Mouse (Mus musculus) c-Kit-positive CD71-positive TER-119-positive erythroid progenitor cells, embryonic 14.5 days (primary cell): Measurements from ENCODE around the gene Xylt1.

Experiments
- DNase-seq: peaks from one replicate; pipeline ENCODE4 v3.0.0-alpha.2; 2013; ENCODE audit warnings: low spot score

Xylt1 gene

GRCm38 (mm10) chr7:117394380-117394779 lies 13.6 kb downstream of the Xylt1 start:
- DNase-seq = no peak

DNA sequence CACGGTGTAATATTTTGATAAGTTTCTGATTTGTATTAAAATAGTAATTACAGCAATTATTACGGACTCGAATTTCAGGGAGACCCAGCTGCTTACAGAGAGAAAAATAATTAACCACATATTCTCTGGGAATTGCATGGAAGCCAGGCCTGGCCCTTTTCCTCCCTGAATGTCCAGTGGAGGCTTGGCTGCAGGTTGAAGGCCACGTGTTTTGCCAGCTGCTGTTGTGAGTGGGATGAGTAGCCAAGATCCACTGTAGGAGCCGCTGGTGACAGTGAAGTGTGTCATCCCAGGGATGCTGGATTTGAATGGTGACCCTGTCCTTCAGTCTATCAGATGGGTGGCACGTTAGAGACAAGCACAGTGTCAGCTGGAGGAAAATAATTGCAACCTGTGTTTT lies 14.7 kb downstream of the Xylt1 start:
- DNase-seq = no peak

DNA sequence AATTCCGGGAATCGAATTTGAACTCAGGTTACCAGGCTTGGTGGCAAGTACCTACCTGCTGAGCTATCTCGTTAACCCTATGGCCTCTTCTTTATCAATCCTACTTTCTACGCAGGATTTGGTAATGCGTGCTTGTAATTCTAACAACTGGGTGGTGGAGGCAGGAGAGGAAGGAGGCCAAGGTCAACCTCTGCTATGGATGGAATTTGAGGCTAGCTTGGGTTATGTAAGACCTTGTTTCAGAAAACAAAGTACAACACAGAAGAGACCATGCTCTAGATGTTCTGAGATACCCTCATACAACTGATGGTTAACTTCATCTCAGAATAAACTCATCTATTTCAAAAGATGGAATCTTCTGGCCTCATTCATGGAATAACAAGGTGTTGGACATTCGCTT lies 17.1 kb downstream of the Xylt1 start:
- DNase-seq = no peak

DNA sequence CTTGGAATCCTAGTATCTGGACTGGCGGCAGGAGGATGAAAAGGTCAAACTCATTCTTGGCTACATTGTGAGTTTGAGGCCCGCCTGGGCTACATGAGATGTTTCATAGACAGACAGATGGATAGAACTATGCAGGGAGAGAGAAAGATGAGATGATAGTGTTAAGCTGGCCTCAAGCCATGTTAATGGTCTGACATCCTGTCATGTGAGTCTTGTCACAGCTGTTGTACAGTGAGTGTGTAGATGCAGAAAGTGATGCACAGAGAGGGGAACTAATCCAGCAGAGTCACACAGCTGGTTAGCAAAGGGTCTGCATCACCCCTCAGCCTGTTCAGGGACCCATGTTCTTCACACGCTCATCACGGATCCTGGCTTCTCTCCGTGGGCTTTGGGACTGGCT lies 19.2 kb downstream of the Xylt1 start:
- no peak for DNase-seq

GRCm38 (mm10) chr7:117401581-117401980 lies 20.8 kb downstream of the Xylt1 start:
- no peak for DNase-seq

DNA sequence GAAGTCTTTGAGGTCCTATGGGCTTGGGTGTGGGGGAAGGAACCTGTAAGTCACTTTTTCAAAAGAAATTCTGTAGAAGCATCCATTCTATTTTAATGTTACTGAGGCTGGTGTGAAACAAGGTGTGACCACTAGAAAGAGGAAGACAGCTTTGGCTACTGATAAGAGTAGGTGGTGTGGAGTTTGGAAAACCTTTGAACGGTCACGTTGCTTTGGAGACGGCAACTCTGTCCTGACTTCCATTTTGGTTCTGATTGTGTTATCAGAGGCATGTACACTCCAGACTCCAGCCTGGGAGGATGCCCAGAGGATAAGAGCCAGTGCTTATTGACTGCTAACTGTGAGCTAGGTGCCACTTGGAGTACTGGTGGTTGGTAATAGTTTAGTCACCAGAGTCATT lies 25.6 kb downstream of the Xylt1 start:
- no peak for DNase-seq

- DNase-seq = no peak
Observed at GRCm38 (mm10) chr7:117409268-117409988, 28.6 kb downstream of the Xylt1 start.

DNA sequence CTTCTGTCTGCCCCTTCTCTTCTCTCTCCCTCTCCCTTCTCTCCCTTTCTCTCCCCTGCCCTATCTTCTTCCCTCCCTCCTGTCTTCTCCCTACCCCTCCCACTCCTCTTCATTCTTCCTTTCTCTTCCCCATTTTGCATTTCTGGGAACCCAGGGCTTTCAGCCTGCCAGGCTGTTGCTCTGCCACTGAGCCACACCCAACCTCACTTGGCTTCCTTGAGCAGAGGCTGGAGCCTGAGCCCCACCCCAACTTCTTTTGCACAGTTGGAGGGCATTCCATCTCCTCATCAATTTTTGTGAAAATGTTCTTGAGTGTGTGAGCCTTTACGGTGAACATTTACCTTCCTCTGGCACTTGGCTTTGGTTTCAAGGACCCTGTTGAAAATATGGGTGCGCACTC lies 31.1 kb downstream of the Xylt1 start:
- DNase-seq = no peak

DNA sequence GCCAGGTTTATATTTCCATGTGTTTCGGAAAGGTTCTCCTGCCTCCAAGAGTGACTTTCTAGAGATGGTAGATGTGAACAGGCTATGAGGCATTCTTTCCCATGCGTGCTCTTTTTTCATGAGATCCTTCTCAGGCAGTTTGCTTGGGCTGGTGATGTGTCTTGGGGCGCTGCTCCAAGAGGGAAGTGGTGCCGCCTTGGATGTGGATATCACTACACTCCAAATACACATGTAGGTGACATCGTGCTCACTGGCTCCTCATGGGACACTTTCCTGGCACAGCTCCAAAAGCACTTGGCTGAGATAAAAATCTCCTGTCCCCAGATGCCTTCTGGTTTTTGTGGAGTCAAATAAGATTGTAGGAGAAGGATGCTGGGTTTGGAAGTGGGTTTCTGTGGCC lies 31.6 kb downstream of the Xylt1 start:
- no peak for DNase-seq

DNA sequence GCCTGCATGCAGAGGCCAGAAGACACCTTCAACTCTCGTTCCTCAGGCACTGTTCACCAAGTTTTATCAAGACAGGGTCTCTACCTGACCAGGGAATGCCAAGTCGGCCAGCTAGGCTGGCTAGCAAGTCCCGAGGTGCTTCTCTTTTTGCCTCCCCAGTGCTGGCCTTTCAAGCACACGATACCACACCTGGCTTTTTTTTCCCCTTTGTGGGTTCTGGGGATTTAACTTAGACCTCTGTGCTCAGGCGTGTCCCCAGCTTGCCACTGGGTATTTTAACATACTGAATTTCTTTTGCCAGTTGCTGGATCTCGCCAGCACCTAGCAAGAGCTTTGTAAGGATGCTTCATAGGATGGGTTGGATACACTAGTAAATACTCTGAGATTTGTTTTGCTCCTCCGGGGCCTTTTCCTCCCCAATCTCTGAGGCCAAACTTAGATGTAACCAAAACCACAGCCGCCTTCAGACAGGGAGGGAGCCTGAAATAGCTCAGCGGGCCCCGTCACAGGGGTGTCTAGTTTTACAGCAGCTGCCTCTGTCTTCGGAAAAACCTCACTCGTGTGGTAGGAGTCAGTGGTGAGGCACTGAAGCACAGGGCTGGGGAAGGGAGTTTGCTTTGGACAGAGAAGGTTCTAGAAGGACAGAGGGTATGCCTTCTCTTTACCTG lies 33.7 kb downstream of the Xylt1 start:
- DNase-seq = no peak

- no peak for DNase-seq
Observed at GRCm38 (mm10) chr7:117415009-117415363, 34.2 kb downstream of the Xylt1 start.

DNA sequence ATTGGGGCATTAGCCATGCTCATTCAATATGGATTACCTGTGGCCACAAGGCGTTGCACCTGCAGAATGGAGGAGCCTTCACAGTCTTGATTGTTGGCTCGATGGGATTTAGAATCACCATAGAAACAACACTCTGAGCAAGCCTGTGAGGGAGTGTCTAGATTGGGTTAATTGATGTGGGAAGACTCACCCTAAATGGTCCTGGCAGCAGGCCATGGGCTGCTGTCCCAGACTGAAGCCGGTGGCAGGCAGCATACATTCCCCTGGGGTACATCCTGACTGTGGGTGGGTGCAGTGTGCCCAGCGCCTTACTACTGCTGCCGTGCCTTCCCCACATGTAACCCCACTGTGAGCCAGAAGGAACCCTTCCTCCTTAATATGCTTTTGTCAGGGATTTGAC lies 38.3 kb downstream of the Xylt1 start:
- no peak for DNase-seq

DNA sequence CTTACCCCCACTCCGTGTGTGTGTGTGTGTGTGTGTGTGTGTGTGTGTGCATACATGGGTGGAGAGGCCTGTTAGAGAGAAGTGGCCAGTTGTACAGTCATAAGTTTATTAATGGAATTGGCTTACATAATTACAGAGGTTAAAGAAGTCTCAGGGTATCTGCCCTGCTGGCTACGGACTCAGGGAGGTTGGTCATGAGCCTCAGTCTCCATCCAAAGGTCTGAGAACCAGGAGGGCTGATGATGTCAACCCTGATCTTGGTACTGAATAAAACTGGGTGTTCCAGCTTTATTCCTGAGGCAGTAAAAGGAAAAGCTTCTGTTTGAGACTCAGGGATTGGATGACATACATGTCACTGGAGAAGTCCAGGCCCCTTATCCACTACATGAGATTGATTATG lies 39.1 kb downstream of the Xylt1 start:
- no peak for DNase-seq

DNA sequence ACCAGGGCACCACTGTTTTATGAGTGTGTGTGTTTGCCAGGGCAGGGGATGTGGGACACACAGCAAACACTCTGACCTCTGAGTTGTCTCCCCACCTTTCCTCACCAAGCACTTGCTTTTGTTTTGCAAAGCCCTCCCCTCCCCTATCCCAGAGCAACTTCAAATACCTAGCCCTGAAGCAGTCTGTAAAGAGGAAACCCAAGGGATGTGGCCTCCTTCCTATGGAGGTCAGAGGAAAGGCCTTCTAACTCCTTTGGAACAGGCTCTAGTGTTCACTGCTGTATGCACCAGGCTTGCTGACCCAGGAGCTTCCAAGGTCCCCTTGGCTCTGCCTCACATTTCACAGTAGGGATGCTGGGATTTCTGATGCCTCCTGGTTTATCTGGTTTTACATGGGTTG lies 39.5 kb downstream of the Xylt1 start:
- no peak for DNase-seq

- no peak for DNase-seq
Observed at GRCm38 (mm10) chr7:117420836-117421566, 40.2 kb downstream of the Xylt1 start.

DNA sequence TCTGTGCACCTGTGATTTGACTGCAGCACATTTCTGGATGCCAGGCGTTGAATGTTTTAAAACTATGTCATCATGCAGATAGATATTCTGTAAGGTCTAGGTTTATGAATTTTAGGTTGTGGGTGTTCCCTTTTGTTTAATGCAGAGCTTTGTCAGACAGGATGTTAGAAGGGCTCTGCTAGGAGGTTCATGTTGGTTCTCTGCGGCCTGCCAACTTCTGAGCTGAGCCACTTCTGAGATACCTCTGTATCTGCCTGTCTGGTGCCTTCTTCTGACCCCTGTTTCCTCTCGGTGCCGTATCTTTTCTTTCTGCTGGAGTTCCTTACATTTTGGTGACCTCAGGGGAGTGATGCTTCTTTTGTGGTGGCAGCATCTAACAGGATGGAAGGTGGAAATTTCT lies 44.1 kb downstream of the Xylt1 start:
- no peak for DNase-seq

DNA sequence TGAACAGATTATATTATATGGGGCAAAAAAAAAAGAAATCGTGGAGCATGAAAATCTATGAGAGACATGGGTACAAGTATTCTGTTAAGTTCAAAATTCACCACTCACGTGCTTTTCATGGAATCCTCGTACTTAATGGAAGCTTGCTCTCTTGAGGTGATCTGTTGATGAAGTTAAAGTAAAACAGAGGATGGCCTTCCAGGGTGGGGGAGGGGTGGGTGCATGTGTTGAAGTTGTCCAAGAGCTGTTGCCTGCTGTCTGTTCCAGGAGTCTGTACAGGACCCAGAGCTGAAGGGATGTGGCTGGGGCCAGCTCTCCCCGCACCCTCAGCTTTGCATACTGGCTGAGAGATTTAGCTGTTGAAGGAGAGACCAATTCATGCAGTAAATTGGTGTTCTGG lies 45.6 kb downstream of the Xylt1 start:
- DNase-seq = no peak

DNA sequence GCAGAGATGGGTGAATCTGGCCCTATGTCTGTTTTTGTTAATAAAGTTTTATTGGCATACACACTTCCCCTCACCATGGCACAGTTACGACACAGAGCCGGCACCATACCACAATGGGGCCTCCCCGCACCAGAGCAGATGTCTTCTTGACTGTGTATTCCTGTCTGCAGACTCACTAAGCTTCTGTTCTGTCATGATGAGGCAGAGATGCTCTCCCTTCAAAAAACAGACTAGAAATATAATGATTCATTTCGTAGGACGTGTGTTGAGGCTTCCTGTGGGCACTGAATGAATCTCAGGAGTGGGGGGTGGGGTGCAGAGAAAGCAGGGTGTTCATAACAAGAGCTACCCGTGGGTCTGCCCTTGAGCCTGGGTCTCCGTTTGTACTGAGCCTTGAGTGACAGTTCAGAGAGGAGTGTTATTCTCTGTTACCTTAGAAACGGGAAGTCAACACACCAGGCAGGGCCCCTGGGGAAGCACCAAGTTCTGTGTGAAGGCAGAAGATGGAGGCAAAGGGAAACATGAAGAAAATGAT lies 48.0 kb downstream of the Xylt1 start:
- no peak for DNase-seq

DNA sequence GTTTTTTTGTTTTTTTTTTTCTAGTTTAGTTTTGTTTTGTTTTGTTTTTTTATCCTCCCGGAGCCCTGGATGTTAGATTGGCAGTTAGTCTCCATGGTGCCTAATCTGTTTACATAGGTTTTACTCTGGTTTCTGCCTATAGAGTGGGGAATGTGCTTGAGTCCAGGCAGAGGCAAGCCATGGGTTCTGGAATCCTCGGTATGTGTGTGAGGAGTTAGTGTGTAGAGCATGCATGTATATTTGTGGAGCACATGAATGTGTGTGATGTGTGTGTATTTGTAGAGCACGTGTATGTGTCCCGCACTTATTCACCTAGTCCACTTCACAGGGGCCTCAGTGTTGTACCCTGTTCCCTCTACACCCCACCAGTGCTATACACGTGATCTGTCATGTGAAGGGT lies 48.7 kb downstream of the Xylt1 start:
- no peak for DNase-seq

- DNase-seq = no peak
Observed at GRCm38 (mm10) chr7:117429895-117430294, 49.1 kb downstream of the Xylt1 start.

GRCm38 (mm10) chr7:117430361-117430935 lies 49.7 kb downstream of the Xylt1 start:
- no peak for DNase-seq

DNA sequence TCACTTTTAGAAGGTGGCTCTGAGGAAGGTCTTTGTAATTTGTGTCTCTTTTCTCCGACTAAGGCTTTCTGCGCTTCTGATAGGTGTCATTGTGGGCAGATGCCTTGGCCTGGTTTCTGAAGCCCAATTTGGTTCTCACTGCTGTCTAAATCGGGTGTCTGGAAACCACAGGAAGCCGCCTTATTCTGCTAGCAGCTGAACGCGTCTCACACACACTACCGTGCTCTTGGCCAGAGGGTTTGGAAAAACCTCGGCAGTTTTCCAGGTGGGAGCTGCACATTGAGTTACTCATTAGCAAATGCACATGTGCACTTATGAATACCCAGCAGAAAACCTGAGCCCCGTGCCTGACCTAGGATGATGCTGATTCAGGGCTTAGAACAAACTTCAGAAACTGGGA lies 52.9 kb downstream of the Xylt1 start:
- DNase-seq = no peak

DNA sequence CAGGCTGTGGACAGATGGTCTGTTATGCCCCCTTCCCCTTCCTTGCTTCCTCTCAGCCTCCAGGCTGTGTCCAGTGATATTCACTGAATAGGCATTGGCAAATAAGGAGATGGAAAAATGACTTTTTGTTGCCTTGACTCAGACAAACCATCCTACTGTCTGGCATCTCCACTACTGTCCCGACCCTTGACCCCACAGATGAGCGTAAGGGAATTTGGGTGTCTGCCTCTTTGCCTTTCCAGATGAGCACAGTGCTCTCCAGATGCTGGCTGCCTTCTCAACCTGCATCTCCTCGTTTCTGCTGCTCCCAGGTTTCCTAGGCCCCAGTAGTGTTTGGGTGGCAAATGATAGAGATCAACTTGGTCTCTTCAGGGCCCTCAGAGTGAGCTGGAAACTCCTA lies 54.3 kb downstream of the Xylt1 start:
- DNase-seq = no peak
